Comparison of ENCODE assay signal across 10 mouse cellular contexts in genomic region chr19:47303128-47303527, GRCm38 (mm10).
DNase-seq lines count a peak whose midpoint lies in the region; ATAC-seq lines count a peak whose summit lies in the region.
"Had no signal": no experiment of that assay in that cellular context is flagged by ENCODE, and none has a peak within 500 bp of the region (broad histone marks: within the 10 kb centered on the region; RNA-seq: fewer than 3 reads in every experiment).

No protein-coding gene starts in this region.

- 89% methylated on average over 10 of the region's 10 CpGs for WGBS in heart, embryonic 10.5 days
- 79% methylated on average over 10 of the region's 10 CpGs for WGBS in kidney, embryonic 16.5 days
- WGBS in embryonic facial prominence, embryonic 10.5 days, result 90% methylated on average over 10 of the region's 10 CpGs
- 69% methylated on average over 10 of the region's 10 CpGs for WGBS in lung, embryonic 16.5 days
- 72% methylated on average over 10 of the region's 10 CpGs for WGBS in liver, embryonic 12.5 days (ENCODE audit: insufficient replicate concordance)

- H3K27me3 ChIP-seq in heart, embryonic 10.5 days (ENCODE audit: insufficient read depth, poor library complexity, severe bottlenecking), result no peaks in the 10 kb centered on the region
- no peaks in the 10 kb centered on the region for H3K27me3 ChIP-seq in kidney, embryonic 16.5 days (ENCODE audit: insufficient read depth, low read length)
- H3K27me3 ChIP-seq in embryonic facial prominence, embryonic 10.5 days (replicated peaks; ENCODE audit: low read depth, poor library complexity, severe bottlenecking), result no peaks in the 10 kb centered on the region
- no peaks in the 10 kb centered on the region for H3K27me3 ChIP-seq in lung, embryonic 16.5 days (ENCODE audit: control insufficient read depth, insufficient read depth, low read depth, low read length)
- H3K27me3 ChIP-seq in liver, embryonic 12.5 days (replicated peaks), result no peaks in the 10 kb centered on the region
- H3K27me3 ChIP-seq: neural tube, embryonic 12.5 days had no signal

- no peak for ATAC-seq in kidney, embryonic 16.5 days (ENCODE audit: low FRiP score, low TSS enrichment)
- no peak for ATAC-seq in lung, embryonic 16.5 days (ENCODE audit: low read depth)
- ATAC-seq in liver, embryonic 12.5 days, result no peak

- H3K36me3 ChIP-seq in heart, embryonic 10.5 days, result peaks cover 51% of the 10 kb centered on the region
- H3K36me3 ChIP-seq in kidney, embryonic 16.5 days (ENCODE audit: insufficient read depth, low read length), result no peaks in the 10 kb centered on the region
- peaks cover 74% of the 10 kb centered on the region for H3K36me3 ChIP-seq in embryonic facial prominence, embryonic 10.5 days (replicated peaks)
- no peaks in the 10 kb centered on the region; the same call in 1 of the 2 replicates for H3K36me3 ChIP-seq in lung, embryonic 16.5 days (ENCODE audit: control insufficient read depth, insufficient read depth, low read length)
- no peaks in the 10 kb centered on the region for H3K36me3 ChIP-seq in liver, embryonic 12.5 days
- H3K36me3 ChIP-seq: neural tube, embryonic 12.5 days had no signal

- intact Hi-C loops in heart, postnatal 25 days (cut with DNase I), result no loop called here

- peak overlapping the region; percentile 84; the same call in 1 of the 2 replicates for H3K27ac ChIP-seq in heart, embryonic 10.5 days
- peak overlapping the region; percentile 94 for H3K27ac ChIP-seq in kidney, embryonic 16.5 days (ENCODE audit: low read length)
- peak overlapping the region; percentile 86 for H3K27ac ChIP-seq in embryonic facial prominence, embryonic 10.5 days (replicated peaks)
- H3K27ac ChIP-seq in lung, embryonic 16.5 days (ENCODE audit: low read length), result peak overlapping the region; percentile 68
- no peak overlapping the region for H3K27ac ChIP-seq in liver, embryonic 12.5 days
- H3K27ac ChIP-seq: neural tube, embryonic 12.5 days had no signal

- H3K4me1 ChIP-seq in heart, embryonic 10.5 days, result peaks cover 54% of the 10 kb centered on the region
- peaks cover 44% of the 10 kb centered on the region for H3K4me1 ChIP-seq in kidney, embryonic 16.5 days (ENCODE audit: insufficient read depth, low read length)
- H3K4me1 ChIP-seq in embryonic facial prominence, embryonic 10.5 days, result peaks cover 66% of the 10 kb centered on the region
- peaks cover 38% of the 10 kb centered on the region for H3K4me1 ChIP-seq in lung, embryonic 16.5 days (replicated peaks; ENCODE audit: control insufficient read depth, insufficient read depth, low read length)
- H3K4me1 ChIP-seq in liver, embryonic 12.5 days, result peaks cover 15% of the 10 kb centered on the region

- H3K4me2 ChIP-seq in kidney, embryonic 16.5 days (replicated peaks; ENCODE audit: low read depth, low read length), result no peak overlapping the region
- no peak overlapping the region for H3K4me2 ChIP-seq in lung, embryonic 16.5 days (ENCODE audit: low read depth, low read length)
- H3K4me2 ChIP-seq in liver, embryonic 12.5 days, result no peak overlapping the region
- H3K4me2 ChIP-seq: neural tube, embryonic 12.5 days had no signal

- 0 out of 2 replicates have a peak overlapping the region, but pooled peaks have one; percentile 37 for H3K9ac ChIP-seq in kidney, embryonic 16.5 days (replicated peaks; ENCODE audit: low read length)
- no peak overlapping the region for H3K9ac ChIP-seq in lung, embryonic 16.5 days (ENCODE audit: low read length)
- no peak overlapping the region for H3K9ac ChIP-seq in liver, embryonic 12.5 days
- H3K9ac ChIP-seq: neural tube, embryonic 12.5 days had no signal

- no peak overlapping the region for H3K4me3 ChIP-seq in heart, embryonic 10.5 days
- H3K4me3 ChIP-seq in kidney, embryonic 16.5 days (ENCODE audit: low read length), result no peak overlapping the region
- no peak overlapping the region for H3K4me3 ChIP-seq in embryonic facial prominence, embryonic 10.5 days
- no peak overlapping the region for H3K4me3 ChIP-seq in lung, embryonic 16.5 days (ENCODE audit: low read length)
- no peak overlapping the region for H3K4me3 ChIP-seq in liver, embryonic 12.5 days
- H3K4me3 ChIP-seq: neural tube, embryonic 12.5 days had no signal

- no peak for DNase-seq in heart, embryonic 10.5 days (ENCODE audit: low spot score)
- no peak for DNase-seq in heart, postnatal 25 days (ENCODE audit: low spot score)
- DNase-seq in kidney, adult 11 months, result no peak
- no peak for DNase-seq in embryonic facial prominence, embryonic 10.5 days (ENCODE audit: low spot score)
- DNase-seq in adrenal gland, postnatal 10 days, result no peak
- DNase-seq: cerebellum, adult 9-11 months had no signal

- no peaks in the 10 kb centered on the region for H3K9me3 ChIP-seq in heart, embryonic 10.5 days
- no peaks in the 10 kb centered on the region for H3K9me3 ChIP-seq in kidney, embryonic 16.5 days (ENCODE audit: low read length)
- no peaks in the 10 kb centered on the region for H3K9me3 ChIP-seq in embryonic facial prominence, embryonic 10.5 days
- H3K9me3 ChIP-seq in lung, embryonic 16.5 days (ENCODE audit: control insufficient read depth, low read length), result no peaks in the 10 kb centered on the region
- no peaks in the 10 kb centered on the region for H3K9me3 ChIP-seq in liver, embryonic 12.5 days (replicated peaks)
- H3K9me3 ChIP-seq: neural tube, embryonic 12.5 days had no signal
